Mouse (Mus musculus) ovary, postnatal 14 days (tissue): ENCODE measurements around the gene Gm12355.
A peak's percentile ranks its signal among the peaks of the same experiment; 100 is the strongest.

Experiments
- DNase-seq: peaks from one replicate; pipeline ENCODE4 v3.0.0; 2022; ENCODE audit warnings: low spot score

Gene Gm12355

GRCm38 (mm10) chr11:98602090-98602690, 23.3 kb downstream of the Gm12355 start:
- no peak for DNase-seq

- no peak for DNase-seq
Measured at GRCm38 (mm10) chr11:98599291-98599690, 26.2 kb downstream of the Gm12355 start.

GRCm38 (mm10) chr11:98598851-98599290, 26.6 kb downstream of the Gm12355 start:
- DNase-seq, result no peak

DNA sequence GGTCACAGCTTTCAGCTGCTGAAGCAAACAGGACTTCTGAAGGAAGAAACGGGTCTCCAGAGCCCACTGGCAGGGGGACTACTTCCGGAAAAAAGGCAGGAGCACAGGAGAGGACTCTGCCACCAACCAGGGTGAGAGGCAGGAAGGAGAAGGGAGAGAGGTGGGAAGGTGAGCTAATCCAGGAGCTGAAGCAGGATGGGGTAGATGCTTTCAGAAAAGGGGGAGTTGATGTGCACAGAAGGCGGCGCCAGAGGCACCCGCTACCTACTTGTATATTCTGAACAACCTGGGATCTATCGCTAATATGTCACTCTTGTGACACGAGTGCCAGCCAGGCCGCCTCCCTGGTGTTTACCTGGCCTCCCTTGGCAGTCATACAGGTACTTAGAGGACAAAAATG, 27.5 kb downstream of the Gm12355 start, which contains the start of gene Lrrc3c:
Gene Lrrc3c, plus strand, starts transcription at position 301 of the 400 bp plus-strand sequence.
- no peak for DNase-seq

DNA sequence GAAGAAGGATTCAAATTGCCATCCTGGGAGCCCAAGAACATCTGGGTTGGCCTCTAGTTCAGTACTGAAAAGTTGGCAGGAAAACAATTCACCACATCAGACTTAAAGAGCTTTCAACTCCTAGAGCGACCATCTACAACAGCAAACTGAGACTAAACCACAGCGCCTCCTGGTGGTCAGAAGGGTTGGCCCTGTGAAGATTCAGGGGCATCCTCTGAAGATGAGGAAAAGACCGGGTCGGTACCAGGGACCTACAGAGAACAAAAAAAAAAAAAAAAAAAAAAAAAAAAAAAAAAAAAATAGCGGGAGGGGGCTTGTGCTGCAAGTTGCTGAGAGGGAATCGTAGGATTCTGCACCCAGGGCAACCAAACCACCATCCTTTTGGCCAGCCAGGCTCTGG, 28.1 kb downstream of the Gm12355 start:
- peak; percentile 62 for DNase-seq

DNA sequence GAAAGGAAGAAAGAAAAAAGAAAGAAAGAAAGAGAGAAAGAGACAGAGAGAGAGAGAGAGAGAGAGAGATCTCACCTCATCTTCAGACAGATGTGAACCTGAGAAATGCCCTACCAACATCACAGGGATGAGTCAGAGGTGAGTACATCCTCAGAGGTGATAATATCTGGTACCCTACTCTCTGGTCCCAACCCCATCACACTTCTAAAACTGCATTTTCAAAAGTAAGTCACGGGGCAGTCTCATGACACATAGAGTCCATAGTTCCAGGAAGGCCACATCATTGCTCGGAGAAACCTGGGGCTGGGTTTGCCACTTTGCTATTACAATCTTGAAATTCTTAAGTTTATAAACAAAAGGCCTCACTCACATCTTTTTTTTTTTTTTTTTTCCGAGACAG, 29.5 kb downstream of the Gm12355 start:
- DNase-seq, result no peak

DNA sequence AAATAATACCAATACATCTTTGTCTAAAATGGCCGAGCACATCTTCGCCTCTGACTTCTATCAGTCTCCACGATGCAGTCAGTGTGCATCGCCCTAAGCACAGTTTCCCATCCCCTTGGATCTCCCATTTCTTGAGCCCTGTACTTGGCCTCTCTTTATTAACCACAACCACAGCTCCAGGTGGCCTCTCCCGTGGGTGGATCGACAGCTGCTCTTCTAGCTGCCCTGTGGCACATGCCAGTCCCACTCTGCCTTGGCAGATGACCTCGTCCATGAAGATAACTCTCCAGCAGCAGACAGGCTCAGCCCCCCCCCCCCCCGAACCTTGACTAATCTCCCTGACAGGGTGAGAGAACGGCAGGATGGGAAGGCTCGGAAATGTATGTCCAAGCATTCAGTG, 30.0 kb downstream of the Gm12355 start:
- DNase-seq, result no peak

DNA sequence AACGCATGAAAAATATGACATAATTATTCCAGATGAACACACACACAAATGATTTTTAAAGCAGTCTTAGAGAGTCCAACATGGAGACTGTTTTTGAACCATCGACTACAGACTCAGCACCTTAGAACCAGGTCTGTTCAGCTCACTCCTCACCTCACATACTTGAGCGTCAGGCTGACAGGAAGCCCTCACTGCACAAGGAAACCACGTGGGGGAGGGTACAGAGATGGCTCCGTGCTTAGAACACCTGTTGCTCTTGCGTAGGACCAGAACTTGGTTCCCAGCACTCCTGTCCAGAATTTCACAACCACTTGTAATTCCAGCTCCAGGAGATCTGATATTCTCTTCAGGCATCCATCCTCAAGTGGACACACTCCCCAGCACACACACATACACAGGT, 30.4 kb downstream of the Gm12355 start:
- no peak for DNase-seq

DNA sequence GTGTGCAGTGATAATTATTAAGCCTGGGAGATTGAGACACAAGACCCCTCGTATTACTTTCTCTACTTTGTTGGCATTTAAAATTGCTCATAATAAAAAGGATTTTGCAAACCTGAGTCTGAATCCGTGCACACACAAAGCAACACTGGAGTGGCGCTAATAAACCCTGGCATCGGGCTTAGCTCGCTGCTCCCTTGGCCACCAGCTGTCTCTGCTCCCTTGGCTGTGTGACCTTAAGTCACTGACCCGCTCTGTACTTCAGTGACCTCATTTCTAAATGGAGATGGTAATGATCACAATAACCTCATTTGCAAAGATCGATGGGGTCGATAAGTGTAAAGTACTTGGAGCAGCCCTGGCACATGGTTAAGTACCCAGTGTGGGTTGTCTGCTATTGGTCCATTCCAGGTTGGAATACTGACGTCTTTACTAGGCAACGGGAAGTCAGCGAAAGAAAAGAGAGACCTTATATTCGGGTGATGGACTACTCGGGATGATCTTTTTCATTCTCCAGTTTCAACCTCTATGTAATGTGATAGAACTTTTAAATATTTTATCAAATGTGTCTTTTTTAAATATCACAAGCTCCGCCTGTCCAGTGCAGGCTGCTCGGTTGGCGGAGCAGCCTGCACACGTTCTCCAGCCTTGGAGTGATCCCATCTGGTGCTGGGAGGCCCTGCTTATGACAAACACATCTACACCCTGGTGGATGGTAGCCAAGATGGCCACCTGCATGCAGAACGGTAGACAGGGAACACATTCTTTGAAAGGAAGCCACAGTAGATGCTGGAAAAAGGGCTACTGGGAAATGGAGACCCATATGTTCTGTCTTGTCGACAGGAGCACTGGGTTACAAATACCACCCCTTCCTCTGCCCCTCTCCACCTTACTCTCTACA, 34.7 kb downstream of the Gm12355 start:
- DNase-seq, result no peak

DNA sequence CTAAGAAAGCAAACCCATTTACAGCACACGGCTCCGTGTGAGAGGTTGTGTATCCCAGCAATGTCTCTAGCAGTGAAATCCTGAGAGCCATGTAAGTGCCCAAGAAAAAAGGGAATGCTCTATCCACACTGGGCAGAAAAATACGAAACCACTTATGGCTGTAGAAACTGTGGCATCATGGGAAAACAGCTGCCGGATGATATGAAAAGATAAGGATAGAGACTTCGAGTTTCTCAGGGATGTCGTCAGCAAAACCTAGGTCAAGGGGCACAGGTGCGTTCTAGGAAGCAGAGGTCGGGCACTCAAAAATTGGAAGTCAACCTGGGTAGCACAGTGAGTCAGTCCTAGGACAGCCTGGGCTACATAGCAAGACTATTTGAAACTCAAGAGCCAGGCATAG, 36.2 kb downstream of the Gm12355 start:
- DNase-seq, result no peak

GRCm38 (mm10) chr11:98588833-98589281, 36.6 kb downstream of the Gm12355 start:
- no peak for DNase-seq

- peak; percentile 60 for DNase-seq
Measured at GRCm38 (mm10) chr11:98587684-98588546, 37.5 kb downstream of the Gm12355 start.

DNA sequence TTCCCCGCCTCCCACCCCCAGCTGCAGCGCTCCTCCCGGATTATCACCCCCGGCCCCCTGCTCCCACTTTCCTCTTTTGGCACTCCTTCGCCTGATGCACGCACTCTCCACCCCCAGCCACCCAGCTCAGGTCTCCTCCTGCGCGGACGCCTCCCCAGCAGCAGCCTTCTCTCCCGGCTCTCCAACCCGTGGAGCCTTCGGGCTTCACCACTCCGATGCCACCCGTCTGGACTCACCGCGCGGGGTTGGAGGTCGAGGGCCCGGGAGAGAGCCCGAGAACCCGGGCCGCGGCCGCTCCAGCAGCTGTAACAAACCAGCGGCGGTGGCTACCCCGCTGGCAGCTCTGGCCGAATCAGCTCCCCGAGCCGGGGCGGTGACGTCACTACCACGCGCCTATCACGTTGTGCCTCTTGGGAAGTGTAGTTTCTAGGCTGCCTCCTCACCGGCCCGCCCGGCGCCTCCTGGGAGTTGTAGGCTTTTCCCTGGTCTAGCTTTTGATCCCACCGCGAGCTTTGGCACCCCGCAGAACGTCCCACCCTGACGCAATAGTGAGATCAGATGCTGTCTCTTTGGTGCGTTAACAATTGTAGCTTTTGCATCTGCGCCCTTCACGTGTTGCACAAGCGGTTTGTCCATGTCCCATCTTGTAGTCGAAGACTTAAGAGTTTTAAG, 38.4 kb downstream of the Gm12355 start, which contains the start of gene Ormdl3:
Gene Ormdl3, minus strand, starts transcription at position 477 of the 672 bp plus-strand sequence.
- peak; percentile 96 for DNase-seq

DNA sequence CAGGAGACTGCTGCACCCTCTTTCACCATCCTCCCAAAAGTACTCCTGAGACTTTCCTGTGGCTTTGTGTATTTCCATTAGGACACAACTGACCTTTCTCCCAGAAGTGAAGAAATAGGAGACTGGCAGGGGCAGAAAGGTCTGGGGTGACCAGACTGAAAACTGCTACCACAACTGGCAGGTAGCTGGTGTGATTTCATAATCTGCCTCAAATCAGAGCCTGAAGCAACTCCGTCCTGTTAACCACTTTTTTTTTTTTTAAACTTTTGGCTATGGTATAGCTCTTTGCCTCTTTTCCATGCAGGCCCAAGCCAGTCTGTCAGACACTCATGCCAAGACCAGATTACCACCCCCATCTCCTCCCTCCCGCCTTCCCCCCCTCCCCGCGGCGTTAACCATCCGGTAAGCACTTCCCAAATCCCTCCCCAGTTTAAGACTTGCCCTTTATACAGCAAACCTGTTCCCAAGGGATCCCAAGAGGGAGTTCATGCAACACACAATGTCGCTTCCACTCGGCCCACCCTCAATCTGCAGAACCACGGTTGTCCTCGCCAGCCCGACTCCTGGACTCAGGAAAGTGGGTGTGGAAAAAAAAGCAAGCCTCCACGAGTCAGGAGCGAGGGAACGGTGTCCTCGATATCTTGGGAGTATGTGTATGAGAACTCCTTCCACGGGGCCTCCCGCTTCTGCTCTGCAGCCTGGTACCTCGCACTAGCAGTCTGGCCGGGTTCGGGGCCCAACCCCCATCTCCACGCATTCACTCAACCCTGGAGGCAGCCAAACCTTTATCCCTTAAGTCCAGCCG, 39.2 kb downstream of the Gm12355 start:
- DNase-seq, result no peak

- no peak for DNase-seq
Measured at GRCm38 (mm10) chr11:98584629-98585177, 40.8 kb downstream of the Gm12355 start.

DNA sequence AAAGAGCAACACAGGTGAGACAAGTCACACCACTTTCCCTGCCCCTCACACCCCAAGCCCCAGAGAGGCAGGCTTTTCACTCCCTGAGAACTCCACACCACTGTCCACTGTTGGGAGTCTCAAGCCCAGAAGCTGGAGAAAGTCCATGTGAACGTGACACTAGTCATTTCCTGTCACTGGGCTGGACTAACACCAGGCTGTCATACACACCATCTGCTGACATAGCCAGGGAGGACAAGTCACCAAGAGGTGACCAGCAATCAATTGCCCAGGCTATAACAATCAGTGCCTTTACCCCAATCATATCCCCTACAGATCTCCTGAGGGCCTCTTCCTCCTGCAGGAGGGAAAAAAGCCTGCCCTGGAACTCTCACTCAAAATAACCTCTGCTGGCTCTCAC, 41.3 kb downstream of the Gm12355 start:
- DNase-seq, result no peak

DNA sequence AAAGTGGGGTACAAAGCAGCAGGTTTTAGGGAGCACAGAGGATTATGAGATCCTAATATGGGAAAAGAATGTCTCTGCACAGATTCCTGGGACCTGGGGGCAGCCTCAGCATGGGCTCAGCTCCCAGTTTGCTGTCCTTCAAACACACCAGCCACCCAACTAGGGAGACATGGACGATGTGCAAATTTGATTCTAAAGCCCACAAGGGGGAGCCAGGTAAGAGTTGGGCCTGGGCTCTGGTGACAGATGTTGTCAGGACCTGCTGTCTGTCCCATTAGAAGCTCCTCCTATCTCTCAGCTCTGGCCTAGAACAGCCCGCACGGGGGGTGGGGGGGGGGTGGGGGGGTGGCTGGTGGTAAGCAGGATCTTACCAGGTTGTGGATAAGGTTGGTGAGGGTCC, 41.9 kb downstream of the Gm12355 start:
- no peak for DNase-seq

- no peak for DNase-seq
Measured at GRCm38 (mm10) chr11:98583265-98583552, 42.3 kb downstream of the Gm12355 start.

GRCm38 (mm10) chr11:98582551-98583264, 42.8 kb downstream of the Gm12355 start:
- DNase-seq, result no peak

DNA sequence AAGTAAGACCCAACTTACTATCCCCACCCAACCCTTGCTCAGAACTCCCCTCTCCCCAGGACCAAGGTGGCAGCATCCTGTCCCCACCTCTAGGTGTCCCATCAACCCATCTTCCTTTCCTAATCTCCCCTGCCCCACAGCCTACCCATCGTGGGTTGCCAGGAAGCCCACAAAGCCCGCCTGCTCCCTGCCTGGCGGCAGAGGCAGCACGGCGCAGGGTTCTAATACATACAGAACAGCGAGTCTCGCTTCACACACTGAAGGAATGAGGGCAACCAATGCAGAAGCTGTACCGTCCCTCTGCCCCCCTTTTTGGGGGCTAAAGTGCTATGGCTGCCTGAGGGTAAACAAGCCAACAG, 43.5 kb downstream of the Gm12355 start:
- DNase-seq, result no peak
